Mouse (Mus musculus) forebrain, embryonic 11.5 days (tissue): Measurements from ENCODE around the gene Tln1. TPM values are rescaled to one million over a fixed set of nuclear protein-coding genes. Genes with fewer than 3 reads are reported as not detected.

Source experiments
- ATAC-seq: fragments of 200-750 bp; cut with Nextera tagmentation; replicated peaks from 2 replicates; pipeline ENCODE4 v1.8.0; 2017; ENCODE audit warnings: moderate TSS enrichment; ENCODE audit not compliant: low FRiP score
- DNase-seq: peaks from one replicate; pipeline ENCODE4 v3.0.0-alpha.2; 2017; ENCODE audit warnings: low spot score
- H3K27ac ChIP-seq: fragments of 300-500 bp; sonication (generic); 2 replicates; pipeline ENCODE4 v1.5.1; 2014; ENCODE audit warnings: low read depth, low read length
- H3K27me3 ChIP-seq: fragments of 300-500 bp; sonication (generic); 2 replicates; pipeline ENCODE4 v1.6.1; 2014; ENCODE audit warnings: mild to moderate bottlenecking, low read length, mixed read lengths; ENCODE audit not compliant: control insufficient read depth, insufficient read depth
- H3K36me3 ChIP-seq: fragments of 300-500 bp; sonication (generic); 2 replicates; pipeline ENCODE4 v1.6.1; 2014; ENCODE audit warnings: mild to moderate bottlenecking, low read length, moderate library complexity, mixed read lengths; ENCODE audit not compliant: control insufficient read depth, insufficient read depth
- H3K4me1 ChIP-seq: fragments of 300-500 bp; sonication (generic); replicated peaks from 2 replicates; pipeline ENCODE4 v1.6.1; 2014; ENCODE audit warnings: low read length, mixed read lengths; ENCODE audit not compliant: control insufficient read depth, insufficient read depth
- H3K4me2 ChIP-seq: fragments of 300-500 bp; sonication (generic); 2 replicates; pipeline ENCODE4 v1.6.1; 2014; ENCODE audit warnings: low read depth, mild to moderate bottlenecking, low read length, moderate library complexity, mixed read lengths; ENCODE audit not compliant: severe bottlenecking
- H3K4me3 ChIP-seq: fragments of 300-500 bp; sonication (generic); 2 replicates; pipeline ENCODE4 v1.5.1; 2014; ENCODE audit warnings: low read depth, low read length
- H3K9ac ChIP-seq: fragments of 300-500 bp; sonication (generic); 2 replicates; pipeline ENCODE4 v1.6.1; 2014; ENCODE audit warnings: low read length
- H3K9me3 ChIP-seq: fragments of 300-500 bp; sonication (generic); 2 replicates; pipeline ENCODE4 v1.6.1; 2016; ENCODE audit warnings: low read length, mixed read lengths; ENCODE audit not compliant: control insufficient read depth
- WGBS: fragments of 180-500 bp; shearing (Covaris S2); extraction: QIAGEN DNeasy Blood & Tissue Kit; methylation state at CpG from one replicate; pipeline ENCODE4 v1.1.7; 2014; 5-methylcytosine and 5-hydroxymethylcytosine counted together
- polyA plus RNA-seq: library from polyadenylated mRNA; unstranded; fragments of >200 nt; fragmentation: Nextera tagmentation; extraction: Ambion mirVana; gene quantifications from 2 replicates; pipeline ENCODE4 v1.2.1, GENCODE M21; 2014

Gene Tln1
- polyA plus RNA-seq, 1 experiment from 2014 or later, result 45.9 TPM

DNA sequence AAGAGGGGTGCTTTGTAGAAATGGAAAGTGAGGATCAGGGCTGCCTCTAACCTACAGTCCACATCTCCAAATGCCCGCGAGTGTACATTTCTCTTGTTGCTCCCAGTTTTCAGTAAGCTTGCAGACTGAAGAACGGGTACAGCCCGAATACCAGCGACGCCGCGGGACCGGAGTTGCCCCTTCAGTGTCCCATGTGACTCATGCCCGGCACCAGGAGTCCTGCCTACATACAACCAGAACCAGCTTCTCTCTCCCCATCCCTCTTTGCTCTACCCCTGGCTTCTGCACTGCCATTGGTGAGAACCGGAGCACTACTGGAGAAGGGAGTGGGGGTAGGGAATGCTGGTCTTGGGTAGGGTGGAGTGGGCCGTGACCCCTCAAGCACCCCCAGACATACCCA lies 18.9 kb upstream of the Tln1 start:
- Histone ChIP-seq H3K4me1 (peaks cover 12% of the 10 kb centered on the region; the same call in 1 of the 2 replicates), H3K9me3 (no peaks in the 10 kb centered on the region), H3K9ac (no peak overlapping the region), H3K4me2 (no peak overlapping the region), H3K36me3 (peaks cover 7% of the 10 kb centered on the region), H3K4me3 (no peak overlapping the region), H3K27me3 (no peaks in the 10 kb centered on the region), H3K27ac (no peak overlapping the region)
- ATAC-seq (no peak), DNase-seq (no peak)
- 95% methylated on average over 12 of the region's 12 CpGs for WGBS

DNA sequence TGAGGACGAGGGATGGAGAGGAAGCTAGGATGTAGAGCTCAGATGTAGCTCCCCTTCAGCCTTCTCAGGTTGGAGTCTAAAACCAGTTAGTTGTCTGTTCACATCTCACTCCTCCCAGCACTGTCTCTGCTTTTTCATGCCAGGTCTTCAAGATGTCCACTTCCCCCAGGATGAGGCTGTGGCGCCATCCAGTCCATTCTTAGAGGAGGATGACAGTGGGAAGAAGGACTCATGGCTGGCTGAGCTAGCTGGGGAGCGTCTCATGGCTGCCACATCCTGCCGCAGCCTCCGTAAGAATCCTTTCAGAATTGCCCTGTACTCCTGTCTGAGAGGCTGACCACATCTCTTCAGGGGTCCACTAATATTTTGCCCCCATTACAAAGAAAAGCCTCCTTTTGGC lies 18.2 kb upstream of the Tln1 start:
- ATAC-seq (no peak), DNase-seq (no peak)
- Histone ChIP-seq H3K4me2 (no peak overlapping the region), H3K36me3 (peaks cover 7% of the 10 kb centered on the region), H3K9ac (no peak overlapping the region), H3K27ac (no peak overlapping the region), H3K4me3 (no peak overlapping the region), H3K27me3 (no peaks in the 10 kb centered on the region), H3K9me3 (no peaks in the 10 kb centered on the region), H3K4me1 (peaks cover 12% of the 10 kb centered on the region; the same call in 1 of the 2 replicates)
- 96% methylated on average over 5 of the region's 5 CpGs for WGBS

DNA sequence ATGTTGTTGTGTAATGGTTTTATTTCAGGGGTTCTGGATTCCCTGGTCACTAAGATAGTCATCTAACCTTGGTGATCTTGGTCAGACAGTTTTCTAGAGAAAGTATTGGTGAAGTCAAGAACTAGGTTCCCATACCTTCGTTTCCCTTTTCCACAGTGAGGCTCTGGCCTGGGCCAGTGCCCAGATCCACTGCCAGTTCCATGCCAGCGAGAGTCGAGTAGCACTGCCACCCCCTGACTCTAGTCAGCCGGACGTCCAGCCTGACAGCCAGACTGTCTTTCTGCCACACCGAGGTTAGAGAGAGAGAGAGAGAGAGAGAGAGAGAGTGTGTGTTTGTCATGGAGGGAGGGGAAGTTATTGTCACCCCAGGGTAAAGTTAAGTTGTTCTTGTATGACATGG lies 17.2 kb upstream of the Tln1 start:
- Histone ChIP-seq H3K27ac (no peak overlapping the region), H3K36me3 (peaks cover 7% of the 10 kb centered on the region), H3K27me3 (no peaks in the 10 kb centered on the region), H3K4me1 (peaks cover 15% of the 10 kb centered on the region; the same call in 1 of the 2 replicates), H3K9me3 (no peaks in the 10 kb centered on the region), H3K4me3 (peak overlapping the region; percentile 83), H3K4me2 (peak overlapping the region; percentile 94), H3K9ac (peak overlapping the region; percentile 90; the same call in 1 of the 2 replicates)
- DNase-seq (no peak), ATAC-seq (no peak)
- WGBS, result 79% methylated on average over 6 of the region's 6 CpGs

DNA sequence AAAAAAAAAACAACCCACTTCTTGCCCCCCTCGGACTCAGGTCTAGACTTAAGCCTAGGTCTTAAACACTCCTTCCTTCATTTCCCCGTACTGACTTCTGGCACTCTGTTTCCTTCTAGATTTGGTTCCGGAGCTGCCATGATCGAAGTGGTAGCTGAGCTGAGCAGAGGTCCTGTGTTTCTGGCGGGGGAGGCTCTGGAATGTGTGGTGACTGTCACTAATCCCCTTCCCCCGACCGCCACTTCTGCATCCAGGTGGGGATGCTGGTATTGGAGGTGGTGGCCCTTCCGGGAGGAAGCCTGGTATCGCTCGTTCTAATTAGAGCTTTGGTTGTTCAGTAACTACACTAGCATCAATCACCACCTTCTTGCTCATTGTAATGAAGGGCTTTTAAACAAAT lies 16.8 kb upstream of the Tln1 start:
- DNase-seq, result no peak
- Histone ChIP-seq H3K9me3 (no peaks in the 10 kb centered on the region), H3K4me1 (peaks cover 15% of the 10 kb centered on the region; the same call in 1 of the 2 replicates), H3K27ac (no peak overlapping the region), H3K36me3 (peaks cover 7% of the 10 kb centered on the region), H3K4me2 (peak overlapping the region; percentile 94), H3K27me3 (no peaks in the 10 kb centered on the region), H3K4me3 (peak overlapping the region; percentile 83), H3K9ac (peak overlapping the region; percentile 90)
- WGBS, result 11% methylated on average over 10 of the region's 10 CpGs
- ATAC-seq, result no peak

DNA sequence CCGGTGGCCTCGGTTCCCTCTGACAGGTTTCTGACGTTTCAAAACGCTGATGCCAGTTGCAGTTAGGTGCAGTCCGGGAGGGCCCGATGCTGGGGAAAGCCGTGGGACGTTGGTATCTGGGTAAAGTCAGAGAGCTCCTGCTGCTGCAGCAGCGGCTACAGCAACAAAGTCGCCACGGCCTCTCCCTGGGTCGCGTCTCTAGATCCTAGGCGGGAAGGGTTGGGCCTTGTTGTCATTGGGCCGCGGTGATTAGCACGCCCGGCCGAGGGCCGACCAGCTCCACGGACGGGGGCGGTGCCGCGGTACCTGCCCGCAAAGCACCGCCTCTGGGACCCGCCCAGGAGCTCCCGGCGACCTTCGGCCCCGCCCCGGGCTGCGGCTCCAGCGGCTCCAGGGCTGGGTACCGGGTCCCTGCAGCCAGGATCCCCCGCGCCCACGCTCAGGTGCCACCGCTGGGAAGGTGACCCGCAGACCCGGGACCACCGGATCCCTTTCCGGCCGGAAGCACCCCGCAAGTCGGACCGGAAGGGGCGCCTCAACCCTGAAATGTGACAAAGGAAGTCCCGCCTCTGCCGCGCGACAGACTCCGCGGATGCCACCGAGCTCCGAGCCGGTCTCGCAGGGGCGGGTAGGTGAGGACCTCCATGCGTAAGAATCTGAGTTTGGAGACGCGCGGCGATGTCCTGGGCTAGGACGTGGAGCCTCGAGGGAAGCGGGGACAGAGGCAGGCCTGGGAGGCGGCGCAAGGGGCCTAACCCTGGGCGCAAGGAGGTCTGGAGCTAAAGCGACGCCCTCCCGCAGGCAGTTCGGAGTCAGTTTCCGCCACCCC lies 16.1 kb upstream of the Tln1 start, which contains the start of the genes Rgp1 and Gba2:
Gene Rgp1, plus strand, starts transcription at position 340 of the 829 bp plus-strand sequence.
Gene Gba2, minus strand, starts transcription at position 498 of the 829 bp plus-strand sequence.
- Histone ChIP-seq H3K4me3 (peak within 1 kb of the TSS; percentile 83), H3K9ac (peak within 1 kb of the TSS; percentile 90), H3K36me3 (peaks cover 6% of the 10 kb centered on the region), H3K27me3 (no peaks in the 10 kb centered on the region), H3K27ac (peak within 1 kb of the TSS; percentile 46), H3K4me2 (peak within 1 kb of the TSS; percentile 94), H3K4me1 (peaks cover 15% of the 10 kb centered on the region; the same call in 1 of the 2 replicates), H3K9me3 (no peaks in the 10 kb centered on the region)
- peak; percentile 88 for ATAC-seq
- DNase-seq, result peak; percentile 89
- under 1% methylated on average over 76 of the region's 76 CpGs for WGBS

DNA sequence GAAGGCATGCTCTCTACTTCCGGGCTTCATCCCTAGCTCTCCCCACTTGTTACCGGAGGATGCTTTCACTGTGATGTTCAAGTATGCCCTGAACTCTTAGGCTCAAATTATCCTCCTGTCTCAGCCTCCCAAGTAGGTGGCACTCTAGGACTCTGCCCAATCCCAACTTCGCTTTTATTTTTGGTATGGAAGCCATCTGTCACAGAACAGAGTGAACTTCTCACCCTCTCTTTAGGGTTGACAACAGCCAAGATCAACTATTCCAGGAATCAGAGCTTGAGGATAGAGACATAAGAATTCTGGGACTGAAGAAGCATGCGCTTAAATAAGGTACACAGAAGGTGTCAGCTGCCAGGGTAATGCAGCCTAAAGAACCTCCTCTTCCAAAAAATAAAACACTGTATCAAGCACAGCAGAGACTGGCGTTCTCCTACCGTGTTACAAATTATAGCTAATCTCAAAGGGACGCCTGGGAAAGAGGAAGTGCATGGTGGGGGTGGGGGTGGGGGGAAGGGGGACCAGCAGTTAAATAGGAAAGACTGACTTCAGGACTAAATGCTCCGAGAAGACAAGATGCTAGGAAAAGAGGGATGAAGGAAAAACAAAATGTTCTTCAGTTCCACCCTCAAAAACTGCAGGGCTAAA lies 14.9 kb upstream of the Tln1 start:
- DNase-seq (no peak), ATAC-seq (no peak)
- Histone ChIP-seq H3K9ac (peak overlapping the region; percentile 90), H3K27ac (no peak overlapping the region), H3K27me3 (no peaks in the 10 kb centered on the region), H3K36me3 (no peaks in the 10 kb centered on the region; the same call in 1 of the 2 replicates), H3K4me1 (peaks cover 15% of the 10 kb centered on the region; the same call in 1 of the 2 replicates), H3K4me3 (peak overlapping the region; percentile 83), H3K9me3 (no peaks in the 10 kb centered on the region), H3K4me2 (peak overlapping the region; percentile 94)
- 58% methylated on average over 8 of the region's 8 CpGs for WGBS

DNA sequence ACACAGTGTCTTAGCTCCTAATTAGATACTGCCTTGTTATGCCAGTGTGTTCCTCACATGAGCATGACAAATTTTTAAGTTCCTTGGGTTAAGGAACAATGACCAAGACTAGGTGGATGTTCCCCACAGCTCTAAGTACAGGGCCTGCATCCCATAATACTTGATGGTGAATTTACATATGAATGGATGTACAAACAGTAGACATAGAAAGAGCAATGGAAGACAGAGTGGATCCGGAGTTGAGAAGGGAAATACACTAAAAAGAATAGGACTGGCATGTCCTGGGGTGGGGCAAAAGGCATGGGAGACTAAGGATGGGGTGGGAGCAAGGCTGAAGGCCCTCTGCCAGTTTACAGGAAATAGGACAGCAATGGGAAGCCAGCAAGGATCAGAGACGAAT lies 12.9 kb upstream of the Tln1 start:
- Histone ChIP-seq H3K9me3 (no peaks in the 10 kb centered on the region), H3K27me3 (no peaks in the 10 kb centered on the region), H3K27ac (no peak overlapping the region), H3K4me3 (no peak overlapping the region), H3K9ac (no peak overlapping the region), H3K36me3 (no peaks in the 10 kb centered on the region; the same call in 1 of the 2 replicates), H3K4me2 (0 out of 2 replicates have a peak overlapping the region, but pooled peaks have one; percentile 12), H3K4me1 (peaks cover 15% of the 10 kb centered on the region; the same call in 1 of the 2 replicates)
- DNase-seq (no peak), ATAC-seq (no peak)
- WGBS, result 57% methylated on average over 2 of the region's 2 CpGs

DNA sequence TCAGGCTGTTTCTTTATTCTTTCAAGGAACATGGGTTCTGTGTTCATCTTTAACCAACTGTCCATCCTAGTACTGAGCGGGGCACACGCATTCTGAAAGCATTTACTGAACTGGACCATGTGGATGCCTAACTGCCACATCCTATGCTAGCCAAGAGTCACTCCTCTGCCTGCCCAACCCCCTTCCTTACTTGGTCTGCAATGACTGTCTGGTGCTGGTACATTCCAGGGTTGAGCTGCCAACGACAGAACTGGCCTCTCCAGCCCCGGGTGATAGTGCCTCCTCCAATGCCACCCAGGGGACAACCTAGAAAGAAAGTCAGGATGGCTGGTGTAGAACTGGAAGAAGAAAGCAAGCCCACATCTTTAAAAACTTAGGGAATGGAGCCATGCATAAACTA lies 11.1 kb upstream of the Tln1 start:
- no peak overlapping the region for H3K9ac ChIP-seq
- no peak overlapping the region for H3K4me3 ChIP-seq
- no peak overlapping the region for H3K4me2 ChIP-seq
- DNase-seq (no peak), ATAC-seq (no peak)
- no peak overlapping the region for H3K27ac ChIP-seq
- peaks cover 15% of the 10 kb centered on the region; the same call in 1 of the 2 replicates for H3K4me1 ChIP-seq
- WGBS, result 93% methylated on average over 4 of the region's 4 CpGs
- no peaks in the 10 kb centered on the region for H3K9me3 ChIP-seq
- peaks cover 4% of the 10 kb centered on the region for H3K36me3 ChIP-seq
- no peaks in the 10 kb centered on the region for H3K27me3 ChIP-seq
